Mouse (Mus musculus) hindbrain, embryonic 14.5 days (tissue): ENCODE results near the gene Ncoa4. TPM values are rescaled to one million over a fixed set of nuclear protein-coding genes. Genes with fewer than 3 reads are reported as not detected.
"Not testable (repeated sequence)": the region's sequence is repeated elsewhere in the genome, so short reads cannot be mapped to it uniquely, and the experiment has no call there.

Experiments
- ATAC-seq: fragments of 200-750 bp; cut with Nextera tagmentation; 2 replicates; pipeline ENCODE4 v1.8.0; 2017; ENCODE audit warnings: moderate number of reproducible peaks, mild to moderate bottlenecking, moderate TSS enrichment, moderate library complexity; ENCODE audit not compliant: low FRiP score
- DNase-seq: peaks from one replicate; pipeline ENCODE4 v3.0.0-alpha.2; 2015; ENCODE audit warnings: low spot score
- H3K27ac ChIP-seq: fragments of 300-500 bp; sonication (generic); 2 replicates; pipeline ENCODE4 v1.5.1; 2014; ENCODE audit warnings: mild to moderate bottlenecking, moderate library complexity
- H3K27me3 ChIP-seq: fragments of 300-500 bp; sonication (generic); 2 replicates; pipeline ENCODE4 v1.6.1; 2014; ENCODE audit warnings: mild to moderate bottlenecking, low read length, mixed read lengths; ENCODE audit not compliant: control insufficient read depth, insufficient read depth
- H3K36me3 ChIP-seq: fragments of 300-500 bp; sonication (generic); replicated peaks from 2 replicates; pipeline ENCODE4 v1.6.1; 2014; ENCODE audit not compliant: control insufficient read depth, insufficient read depth
- H3K4me1 ChIP-seq: fragments of 300-500 bp; sonication (generic); replicated peaks from 2 replicates; pipeline ENCODE4 v1.6.1; 2014; ENCODE audit warnings: antibody characterized with exemption, low read length, mixed read lengths; ENCODE audit not compliant: control insufficient read depth, insufficient read depth
- H3K4me2 ChIP-seq: fragments of 300-500 bp; sonication (generic); replicated peaks from 2 replicates; pipeline ENCODE4 v1.6.1; 2014; ENCODE audit warnings: mild to moderate bottlenecking, moderate library complexity
- H3K4me3 ChIP-seq: fragments of 300-500 bp; sonication (generic); replicated peaks from 2 replicates; pipeline ENCODE4 v1.5.1; 2014; ENCODE audit warnings: mild to moderate bottlenecking, low read length
- H3K9ac ChIP-seq: fragments of 300-500 bp; sonication (generic); 2 replicates; pipeline ENCODE4 v1.6.1; 2014
- H3K9me3 ChIP-seq: fragments of 300-500 bp; sonication (generic); 2 replicates; pipeline ENCODE4 v1.6.1; 2016; ENCODE audit warnings: low read length; ENCODE audit not compliant: control insufficient read depth
- WGBS: fragments of 180-500 bp; shearing (Covaris S2); extraction: QIAGEN DNeasy Blood & Tissue Kit; methylation state at CpG from one replicate; pipeline ENCODE4 v1.1.7; 2014; 5-methylcytosine and 5-hydroxymethylcytosine counted together
- polyA plus RNA-seq: library from polyadenylated mRNA; unstranded; fragments of >200 nt; fragmentation: Nextera tagmentation; extraction: Ambion mirVana; gene quantifications from 2 replicates; pipeline ENCODE4 v1.2.1, GENCODE M21; 2014

Gene Ncoa4
- polyA plus RNA-seq, 1 experiment from 2014 or later: 124 TPM

DNA sequence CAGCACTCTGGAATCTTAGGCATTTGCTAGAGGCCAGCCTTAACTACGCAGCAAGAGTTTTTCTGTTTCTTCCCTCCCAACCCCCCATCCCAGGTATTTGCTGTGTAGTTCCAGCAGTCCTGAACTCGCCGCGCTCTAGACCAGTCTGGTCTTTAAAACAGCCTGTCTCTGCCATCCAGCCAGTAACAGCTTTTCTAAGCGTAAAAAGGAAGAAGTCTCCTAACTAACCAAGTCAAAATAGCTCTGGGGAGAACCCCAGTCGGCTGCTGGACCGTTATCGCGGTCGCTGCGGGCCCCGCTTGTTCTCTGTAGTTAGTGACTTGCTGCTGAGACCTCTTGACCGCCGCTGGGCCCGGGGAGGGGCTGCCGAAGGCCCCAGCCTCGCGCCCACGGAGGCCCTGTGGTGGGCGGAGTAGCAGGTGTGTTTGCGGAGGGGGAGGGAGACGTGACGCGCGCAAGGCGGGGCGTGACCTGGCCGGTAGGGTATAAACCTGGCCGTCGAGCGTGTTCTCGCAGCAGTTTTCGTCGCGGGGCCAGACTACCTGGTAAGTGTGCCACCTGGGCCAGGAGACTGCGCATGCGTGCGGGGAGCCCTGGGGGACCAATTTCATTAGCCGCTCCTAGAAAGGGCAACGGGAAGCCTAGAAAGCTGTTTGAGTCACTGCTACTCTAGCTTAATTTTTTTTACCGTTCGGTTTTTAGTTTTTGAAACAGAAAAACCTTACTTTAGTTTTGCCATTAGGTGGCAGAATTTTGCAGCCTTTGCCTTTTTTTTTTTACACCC, 5.8 kb downstream of the Ncoa4 start:
- DNase-seq: peak; percentile 74
- Histone ChIP-seq H3K4me2 (peak overlapping the region; percentile 98), H3K4me1 (peaks cover 22% of the 10 kb centered on the region), H3K4me3 (peak overlapping the region; percentile 41), H3K27ac (0 out of 2 replicates have a peak overlapping the region, but pooled peaks have one; percentile 38), H3K36me3 (no peaks in the 10 kb centered on the region), H3K27me3 (no peaks in the 10 kb centered on the region), H3K9ac (peak overlapping the region; percentile 66), H3K9me3 (no peaks in the 10 kb centered on the region)
- peak; percentile 27; the same call in 1 of the 2 replicates for ATAC-seq
- 1% methylated on average over 40 of the region's 42 CpGs for WGBS

DNA sequence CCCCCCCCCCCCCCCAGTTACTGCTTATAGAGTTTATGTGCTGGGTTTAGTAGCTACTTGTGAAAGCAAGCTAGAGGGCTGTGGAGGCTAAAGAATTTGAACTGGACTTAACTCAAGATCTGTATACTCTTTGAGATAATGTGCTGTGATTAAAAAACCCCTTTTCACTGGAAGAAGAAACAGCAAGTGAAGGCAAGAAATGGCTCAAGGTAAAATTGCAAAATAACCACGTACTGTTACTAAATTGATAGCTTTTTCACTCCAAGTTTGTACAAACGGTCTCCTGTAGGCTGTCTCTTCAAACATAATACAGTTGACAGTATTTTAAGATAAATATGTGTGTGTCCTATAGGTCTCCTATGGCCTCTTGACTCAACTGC, 6.4 kb downstream of the Ncoa4 start:
- WGBS: 76% methylated on average over 2 of the region's 2 CpGs
- 0 out of 2 replicates have a peak overlapping the region, but pooled peaks have one; percentile 66 for H3K9ac ChIP-seq
- no peaks in the 10 kb centered on the region for H3K9me3 ChIP-seq
- no peak for ATAC-seq
- no peak for DNase-seq
- H3K36me3 ChIP-seq: 0 out of 2 replicates have a peak, but pooled peaks cover 2% of the 10 kb centered on the region
- peak overlapping the region; percentile 41; the same call in 1 of the 2 replicates for H3K4me3 ChIP-seq
- no peak overlapping the region for H3K27ac ChIP-seq
- H3K4me1 ChIP-seq: peaks cover 16% of the 10 kb centered on the region
- peak overlapping the region; percentile 98 for H3K4me2 ChIP-seq
- no peaks in the 10 kb centered on the region for H3K27me3 ChIP-seq

DNA sequence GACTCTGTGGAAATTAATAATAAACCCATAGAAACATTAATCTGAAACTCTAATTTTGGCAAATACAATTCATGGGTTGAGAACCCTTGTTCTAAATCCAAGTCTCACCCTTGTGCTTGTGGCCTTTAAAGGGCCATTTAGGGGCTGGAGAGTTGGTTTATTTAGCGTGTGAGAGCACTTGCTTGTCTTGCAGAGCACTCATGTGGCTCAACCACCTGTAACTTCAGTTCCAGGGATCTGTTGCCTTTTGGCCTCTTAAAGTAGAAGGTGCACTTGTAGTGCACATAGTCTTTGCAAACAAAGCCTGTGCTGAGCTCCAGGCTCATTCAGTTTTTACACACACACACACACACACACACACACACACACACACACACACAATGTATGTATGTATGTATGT, 7.2 kb downstream of the Ncoa4 start:
- no peak for DNase-seq
- peaks cover 11% of the 10 kb centered on the region for H3K4me1 ChIP-seq
- H3K4me3 ChIP-seq: no peak overlapping the region
- H3K36me3 ChIP-seq: 0 out of 2 replicates have a peak, but pooled peaks cover 4% of the 10 kb centered on the region
- H3K4me2 ChIP-seq: no peak overlapping the region
- ATAC-seq: no peak
- no peaks in the 10 kb centered on the region for H3K27me3 ChIP-seq
- H3K9ac ChIP-seq: no peak overlapping the region
- H3K9me3 ChIP-seq: no peaks in the 10 kb centered on the region
- H3K27ac ChIP-seq: no peak overlapping the region
- WGBS: 82% methylated on average over 1 of the region's 1 CpGs

DNA sequence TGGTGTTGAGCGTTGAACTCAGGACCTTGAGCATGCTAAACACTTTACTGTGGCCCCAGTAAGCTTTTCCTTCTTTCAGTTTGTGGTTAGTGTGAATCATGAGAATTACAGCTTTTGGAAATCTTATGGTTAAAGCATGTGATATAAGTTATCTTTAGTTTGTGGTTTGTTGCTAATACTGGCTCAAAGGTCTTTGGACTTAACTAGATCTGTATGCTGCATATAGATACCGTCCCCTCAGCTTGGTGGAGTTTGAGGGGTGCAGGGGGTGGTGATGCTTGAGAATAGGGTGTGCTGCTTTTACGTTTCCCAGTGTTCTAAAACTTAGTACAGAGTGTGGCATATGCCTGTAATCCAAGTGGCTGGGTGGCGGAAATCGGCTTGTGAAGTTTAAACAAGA, 7.7 kb downstream of the Ncoa4 start:
- Histone ChIP-seq H3K27ac (no peak overlapping the region), H3K27me3 (no peaks in the 10 kb centered on the region), H3K4me3 (no peak overlapping the region), H3K4me2 (no peak overlapping the region), H3K4me1 (peaks cover 11% of the 10 kb centered on the region), H3K36me3 (peaks cover 8% of the 10 kb centered on the region; the same call in 1 of the 2 replicates), H3K9ac (no peak overlapping the region), H3K9me3 (no peaks in the 10 kb centered on the region)
- 98% methylated on average over 5 of the region's 5 CpGs for WGBS
- DNase-seq (no peak), ATAC-seq (no peak)

DNA sequence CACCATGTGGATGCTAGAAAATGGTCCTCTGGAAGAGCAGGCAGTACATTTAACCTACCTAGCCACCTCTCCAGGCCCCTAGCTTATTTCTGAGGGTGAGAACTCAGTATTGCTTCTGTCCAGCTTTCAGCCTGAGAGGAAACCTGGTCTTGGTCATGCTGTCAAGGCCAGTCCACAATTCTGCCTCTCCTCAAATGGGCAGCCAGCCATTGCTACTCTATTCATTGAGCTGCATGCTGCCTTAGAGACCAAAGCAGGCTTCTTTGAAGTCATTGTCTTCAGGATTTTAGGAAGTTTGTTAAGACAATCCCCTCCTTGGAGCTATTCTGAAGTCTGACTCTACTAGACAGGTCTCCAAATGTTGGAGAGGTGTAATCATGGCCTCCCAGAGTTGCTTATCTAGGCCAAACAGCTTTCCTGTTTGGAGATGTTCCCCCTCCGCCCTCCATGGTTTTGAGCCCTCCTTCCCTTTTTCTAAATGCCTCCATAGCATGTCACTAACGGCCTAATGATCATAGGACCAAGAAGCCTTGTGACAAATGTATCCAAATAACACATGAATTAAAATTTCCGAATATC, 9.1 kb downstream of the Ncoa4 start:
- 84% methylated on average over 3 of the region's 3 CpGs for WGBS
- DNase-seq: no peak

DNA sequence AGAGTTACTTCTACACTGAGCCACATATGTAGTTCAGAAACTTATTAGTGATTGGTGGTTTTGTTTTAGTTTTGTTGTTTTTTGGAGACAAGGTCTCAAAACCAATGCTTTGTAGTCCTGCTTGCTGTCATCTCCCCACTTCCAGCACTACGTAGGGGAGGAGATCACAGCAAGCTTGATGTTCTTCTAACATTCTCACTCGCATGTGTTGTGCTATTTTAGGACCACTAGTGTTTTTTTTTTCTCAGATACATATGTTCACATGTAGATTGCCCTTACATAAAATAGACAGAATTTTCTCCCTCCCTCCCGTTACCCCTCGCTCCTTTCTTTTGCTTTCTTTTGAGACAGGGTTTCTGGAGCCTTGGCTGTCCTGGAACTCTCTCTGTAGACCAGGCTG, 10.5 kb downstream of the Ncoa4 start:
- H3K4me1 ChIP-seq: peaks cover 7% of the 10 kb centered on the region
- ATAC-seq: no peak
- 88% methylated on average over 4 of the region's 4 CpGs for WGBS

More for the DNA sequence above, 9.1 kb downstream of the Ncoa4 start:
- H3K4me3 ChIP-seq: no peak overlapping the region
- H3K36me3 ChIP-seq: peaks cover 23% of the 10 kb centered on the region
- H3K27me3 ChIP-seq: no peaks in the 10 kb centered on the region
- H3K9ac ChIP-seq: no peak overlapping the region
- H3K9me3 ChIP-seq: no peaks in the 10 kb centered on the region
- H3K4me1 ChIP-seq: peaks cover 11% of the 10 kb centered on the region
- ATAC-seq: no peak
- H3K4me2 ChIP-seq: no peak overlapping the region
- no peak overlapping the region for H3K27ac ChIP-seq

DNA sequence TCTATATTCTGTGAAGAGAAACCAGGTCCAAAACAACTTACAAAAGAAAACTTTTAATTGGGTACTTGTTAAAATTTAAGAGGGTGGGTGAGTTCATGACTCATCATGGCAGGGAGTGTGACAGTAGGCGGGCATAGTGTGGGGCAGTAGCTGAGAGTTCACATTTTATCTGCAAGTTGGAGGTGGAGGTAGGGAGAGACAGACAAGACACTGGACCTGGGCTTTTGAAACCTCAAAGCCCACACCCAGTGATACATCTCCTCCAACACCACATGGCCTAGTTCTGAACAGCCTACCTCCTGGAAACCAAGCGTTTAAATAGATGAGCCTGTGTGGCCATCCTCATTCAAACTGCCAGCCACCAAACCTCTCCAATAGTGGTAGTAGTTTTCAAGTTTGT, 15.6 kb downstream of the Ncoa4 start:
- H3K4me2 ChIP-seq: no peak overlapping the region
- peaks cover 61% of the 10 kb centered on the region for H3K36me3 ChIP-seq
- no peak overlapping the region for H3K4me3 ChIP-seq
- WGBS: 97% methylated on average over 2 of the region's 2 CpGs
- DNase-seq: no peak
- H3K9me3 ChIP-seq: no peaks in the 10 kb centered on the region
- H3K9ac ChIP-seq: no peak overlapping the region
- H3K27ac ChIP-seq: no peak overlapping the region
- no peak for ATAC-seq
- no peaks in the 10 kb centered on the region for H3K4me1 ChIP-seq
- no peaks in the 10 kb centered on the region for H3K27me3 ChIP-seq

More for the DNA sequence above, 10.5 kb downstream of the Ncoa4 start:
- Histone ChIP-seq H3K36me3 (peaks cover 34% of the 10 kb centered on the region), H3K9ac (no peak overlapping the region), H3K27ac (no peak overlapping the region), H3K4me3 (no peak overlapping the region), H3K4me2 (no peak overlapping the region), H3K27me3 (no peaks in the 10 kb centered on the region), H3K9me3 (no peaks in the 10 kb centered on the region)
- no peak for DNase-seq

DNA sequence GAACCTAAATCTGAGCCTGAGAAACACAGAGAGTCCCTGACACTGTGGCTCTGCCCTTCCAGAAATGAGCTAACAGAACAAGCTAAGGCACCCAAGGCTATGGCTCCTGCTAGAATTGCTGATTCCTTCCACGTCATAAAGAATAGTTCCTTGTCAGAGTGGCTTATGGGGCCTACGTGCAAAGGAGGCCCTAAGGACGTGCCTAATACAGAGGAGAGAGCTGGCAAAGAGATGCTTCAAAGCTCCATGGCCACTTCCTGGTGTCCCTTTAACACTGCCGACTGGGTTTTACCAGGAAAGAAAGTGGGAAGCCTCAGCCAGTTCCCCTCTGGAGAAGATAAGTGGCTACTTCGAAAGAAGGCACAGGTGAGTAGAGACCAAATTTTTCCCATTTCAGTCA, 16.9 kb downstream of the Ncoa4 start:
- not testable (repeated sequence) for ATAC-seq, H3K27ac ChIP-seq

DNA sequence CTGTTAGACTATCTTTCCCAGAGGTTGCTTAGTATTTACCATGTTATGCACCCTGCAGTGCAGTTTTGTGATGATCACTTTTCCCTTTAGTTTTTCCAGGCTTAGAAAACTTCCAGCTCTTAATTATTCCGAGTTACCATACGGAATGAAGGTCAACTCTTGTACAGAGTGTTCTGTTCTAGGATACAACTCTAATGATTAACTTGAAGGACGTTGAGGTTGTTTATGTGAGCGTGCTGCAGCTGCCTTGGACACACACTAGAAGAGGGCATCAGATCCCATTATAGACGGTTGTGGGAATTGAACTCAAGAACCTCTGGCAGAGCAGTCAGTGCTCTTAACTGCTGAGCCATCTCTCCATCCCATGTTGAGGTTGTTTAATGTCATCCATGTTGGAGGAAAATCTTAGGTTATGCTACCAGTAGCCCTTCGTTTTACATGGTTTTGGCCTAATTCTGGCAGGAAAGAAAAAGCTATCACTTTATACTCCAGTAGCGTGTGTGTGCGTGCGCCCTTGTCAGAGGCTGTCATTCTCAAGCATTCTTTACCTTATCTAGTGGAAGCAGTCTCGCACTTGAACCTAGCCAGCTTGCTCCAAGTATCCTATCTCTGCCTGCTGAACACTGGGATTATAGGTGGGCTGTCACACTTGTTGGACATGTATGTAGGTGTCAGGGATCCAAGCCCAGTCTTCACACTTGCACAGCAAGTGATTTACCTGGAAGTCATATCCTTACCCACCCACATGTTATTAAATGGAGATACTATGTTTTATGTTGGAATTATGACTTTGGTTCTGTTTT, 19.9 kb downstream of the Ncoa4 start:
- Histone ChIP-seq H3K27me3 (no peaks in the 10 kb centered on the region), H3K9me3 (no peaks in the 10 kb centered on the region), H3K27ac (no peak overlapping the region), H3K4me1 (no peaks in the 10 kb centered on the region), H3K36me3 (peaks cover 70% of the 10 kb centered on the region), H3K9ac (no peak overlapping the region), H3K4me3 (no peak overlapping the region), H3K4me2 (no peak overlapping the region)
- DNase-seq: no peak
- no peak for ATAC-seq
- WGBS: 94% methylated on average over 10 of the region's 10 CpGs

More for the DNA sequence above, 16.9 kb downstream of the Ncoa4 start:
- not testable (repeated sequence) for H3K4me2 ChIP-seq, H3K9ac ChIP-seq, H3K4me1 ChIP-seq, H3K4me3 ChIP-seq, H3K27me3 ChIP-seq, H3K9me3 ChIP-seq, DNase-seq
- WGBS: 91% methylated on average over 4 of the region's 5 CpGs
- H3K36me3 ChIP-seq: peaks cover 68% of the 10 kb centered on the region
